Mouse (Mus musculus): ENCODE measurements around the gene Prepl.

GRCm38 (mm10) chr17:85074083-85074482 is 16.0 kb downstream of the Prepl start:
- TF ChIP-seq CTCF (IDR thresholded peaks at IDR 0.05; ENCODE audit: low read depth, low read length) = no peak
- TF ChIP-seq POLR2A (IDR thresholded peaks at IDR 0.05; ENCODE audit: borderline replicate concordance, low read depth, low read length) = no peak

Data from bone marrow macrophage, adult 2 months (primary cell).